Mouse (Mus musculus) adrenal gland, postnatal 14 days (tissue): ENCODE measurements around the gene Map3k14. TPM values are rescaled to one million over a fixed set of nuclear protein-coding genes. Genes with fewer than 3 reads are reported as not detected.
"Not testable (repeated sequence)": the region's sequence is repeated elsewhere in the genome, so short reads cannot be mapped to it uniquely, and the experiment has no call there.

Source experiments
- DNase-seq: peaks from one replicate; pipeline ENCODE4 v3.0.0; 2021; ENCODE audit warnings: mixed read lengths
- long read RNA-seq, 2 experiments: library from polyadenylated mRNA; stranded (forward); transcript quantifications; one replicate each; pipeline ENCODE4 v2.0.0; 2021
- total RNA-seq: library from RNA; stranded (reverse); gene quantifications from 2 replicates; pipeline ENCODE4 v1.2.3, GENCODE M21; 2021

Gene Map3k14
- total RNA-seq, result 6.5 and 8.7 TPM in 2 replicates
- long read RNA-seq, experiment 1, full-length matches to known transcripts, result 1 of 4 reads
- long read RNA-seq, experiment 1, partial matches to known transcripts, result 3 of 4 reads
- long read RNA-seq, experiment 1, other reads (novel, unspliced or antisense), result 0 of 4 reads
- long read RNA-seq, experiment 2, full-length matches to known transcripts, result 1 of 4 reads
- long read RNA-seq, experiment 2, partial matches to known transcripts, result 3 of 4 reads
- long read RNA-seq, experiment 2, other reads (novel, unspliced or antisense), result 0 of 4 reads

DNA sequence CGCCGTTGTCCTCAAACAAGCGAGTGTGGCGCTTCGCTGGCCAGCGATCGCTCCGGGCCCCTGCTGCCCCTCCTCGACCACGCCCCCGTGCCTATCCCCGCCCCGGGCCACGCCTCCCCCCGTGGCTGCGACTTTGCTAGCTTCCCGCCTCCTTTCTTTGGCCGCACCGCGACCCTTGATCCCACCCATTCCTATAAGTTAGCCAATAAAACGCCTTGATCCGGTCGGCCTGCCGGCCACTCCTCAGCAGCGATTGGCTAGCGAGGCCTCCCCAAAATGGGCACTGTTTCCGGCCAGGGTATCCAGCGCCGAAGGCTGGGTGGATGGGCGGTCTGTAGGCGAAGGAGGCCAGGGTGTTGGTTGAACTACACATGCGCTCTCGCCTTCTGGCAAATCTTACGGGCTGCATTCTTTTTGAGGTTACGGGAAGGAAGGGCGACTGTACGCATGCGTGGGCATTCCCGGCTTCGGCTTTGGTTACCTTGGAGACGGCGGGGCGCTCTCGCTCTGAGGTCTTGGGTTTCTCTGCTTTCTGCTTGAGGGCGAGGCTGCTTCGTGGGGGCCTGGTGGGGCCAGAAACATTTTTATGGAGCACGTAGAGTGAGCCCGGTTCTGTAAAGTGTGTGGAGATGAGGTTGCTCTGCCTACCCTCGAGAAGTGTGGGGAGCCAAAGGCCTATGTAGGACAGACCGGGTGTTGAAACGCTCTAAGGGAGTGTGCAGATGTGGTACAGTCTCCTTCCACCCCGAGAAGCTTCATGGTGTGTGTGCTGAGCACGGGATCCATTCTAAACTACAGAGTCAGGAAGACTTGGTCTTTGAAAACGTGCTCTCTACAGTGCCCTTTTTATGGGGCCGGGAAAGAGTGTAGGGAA lies at the start of gene Map3k14:
TSS of gene Map3k14 (minus strand) at position 127 of the 874 bp plus-strand sequence.
- DNase-seq, result peak; percentile 100

DNA sequence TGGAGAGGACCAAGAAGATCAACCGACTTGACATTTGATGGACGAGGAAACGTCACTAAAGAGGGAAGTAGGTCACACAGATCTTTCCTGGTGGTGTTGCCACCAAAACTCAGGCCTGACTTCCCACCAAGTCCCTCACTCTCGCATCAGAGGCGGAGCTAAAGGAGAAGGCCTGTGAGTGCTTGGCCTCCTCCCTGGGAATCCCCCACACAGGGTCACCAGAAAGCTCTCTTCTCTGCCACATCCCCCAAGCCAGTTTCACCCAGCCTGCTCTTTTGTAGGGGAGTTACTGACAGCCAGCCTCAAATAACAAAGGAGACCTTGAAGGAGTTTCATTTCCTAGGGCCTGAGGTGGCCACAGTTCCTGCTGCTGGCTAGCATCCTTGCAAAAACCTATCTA lies 48.1 kb upstream of the Map3k14 start:
- no peak for DNase-seq

DNA sequence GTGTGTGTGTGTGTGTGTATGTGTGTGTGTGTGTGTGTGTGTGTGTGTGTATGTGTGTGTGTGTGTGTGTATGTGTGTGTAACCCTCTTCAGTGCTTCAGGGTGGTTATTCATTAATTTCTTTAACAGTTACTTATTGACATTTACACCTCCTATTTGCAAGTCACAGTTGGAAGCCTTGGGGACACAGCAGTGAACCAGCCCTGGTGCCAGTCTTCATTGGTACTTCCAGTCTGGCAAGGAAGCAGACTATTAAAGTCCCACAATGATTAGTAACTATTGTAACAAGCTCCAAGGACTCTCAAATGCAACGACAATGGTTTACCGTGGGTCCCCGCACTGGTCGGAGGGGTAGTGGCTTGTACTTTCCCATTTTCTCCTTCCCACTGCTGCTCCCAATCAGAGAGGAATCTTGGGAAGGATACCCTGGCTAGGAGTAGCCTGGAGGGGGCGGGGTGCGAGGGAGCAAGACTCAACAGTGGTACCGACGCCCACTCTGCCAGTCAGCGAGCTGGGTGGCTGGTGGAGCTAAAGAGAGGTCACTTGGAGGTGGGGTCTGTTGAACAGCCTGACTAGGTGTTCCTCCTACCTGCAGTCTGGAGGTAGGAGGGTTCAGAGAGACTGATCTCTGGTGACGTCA lies 47.6 kb upstream of the Map3k14 start:
- DNase-seq, result no peak

DNA sequence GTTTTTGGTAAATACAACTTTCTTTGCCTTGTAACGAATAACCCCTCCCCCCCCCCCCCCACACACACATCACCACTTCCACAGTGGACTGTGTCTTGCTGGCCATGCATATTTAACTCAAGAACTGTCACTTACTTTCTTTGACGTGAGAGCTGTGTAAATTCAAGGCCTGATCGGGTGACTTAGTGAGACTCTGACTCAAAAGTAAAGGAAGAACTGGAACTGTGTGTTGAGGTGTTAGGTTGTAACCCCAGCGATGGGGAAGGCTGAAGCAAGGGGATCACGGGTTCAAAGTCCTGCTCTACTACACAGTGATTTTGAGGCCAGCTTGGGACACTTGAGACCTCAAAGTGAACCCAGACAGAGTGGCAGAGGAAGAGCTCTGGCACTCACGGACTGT lies 46.3 kb upstream of the Map3k14 start:
- DNase-seq, result no peak

DNA sequence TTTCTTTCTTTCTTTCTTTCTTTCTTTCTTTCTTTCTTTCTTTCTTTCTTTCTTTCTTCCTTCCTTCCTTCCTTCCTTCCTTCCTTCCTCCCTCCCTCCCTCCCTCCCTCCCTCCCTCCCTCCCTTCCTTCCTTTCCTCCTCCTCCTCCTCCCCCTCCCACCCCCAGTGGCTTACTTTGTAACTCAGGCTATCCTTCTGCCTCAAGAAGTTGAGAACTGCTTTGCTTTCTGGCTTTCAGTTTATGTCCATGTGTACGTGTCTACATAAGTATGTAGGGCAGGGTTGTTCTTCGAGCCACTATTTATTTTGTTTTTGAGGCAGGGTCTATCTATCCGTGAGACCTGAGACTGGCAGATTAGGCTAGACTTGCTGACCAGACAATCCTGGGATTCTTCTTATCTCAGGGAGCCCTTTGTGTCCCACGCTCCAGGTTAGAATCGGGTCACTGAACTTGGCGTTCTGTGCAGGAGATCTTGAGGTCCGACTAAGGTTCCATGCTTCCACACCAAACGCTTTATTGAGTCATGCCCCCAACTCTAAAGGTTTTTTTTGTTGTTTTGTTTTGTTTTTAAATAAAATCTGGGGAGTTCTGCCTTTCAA lies 45.5 kb upstream of the Map3k14 start:
- DNase-seq, result no peak

DNA sequence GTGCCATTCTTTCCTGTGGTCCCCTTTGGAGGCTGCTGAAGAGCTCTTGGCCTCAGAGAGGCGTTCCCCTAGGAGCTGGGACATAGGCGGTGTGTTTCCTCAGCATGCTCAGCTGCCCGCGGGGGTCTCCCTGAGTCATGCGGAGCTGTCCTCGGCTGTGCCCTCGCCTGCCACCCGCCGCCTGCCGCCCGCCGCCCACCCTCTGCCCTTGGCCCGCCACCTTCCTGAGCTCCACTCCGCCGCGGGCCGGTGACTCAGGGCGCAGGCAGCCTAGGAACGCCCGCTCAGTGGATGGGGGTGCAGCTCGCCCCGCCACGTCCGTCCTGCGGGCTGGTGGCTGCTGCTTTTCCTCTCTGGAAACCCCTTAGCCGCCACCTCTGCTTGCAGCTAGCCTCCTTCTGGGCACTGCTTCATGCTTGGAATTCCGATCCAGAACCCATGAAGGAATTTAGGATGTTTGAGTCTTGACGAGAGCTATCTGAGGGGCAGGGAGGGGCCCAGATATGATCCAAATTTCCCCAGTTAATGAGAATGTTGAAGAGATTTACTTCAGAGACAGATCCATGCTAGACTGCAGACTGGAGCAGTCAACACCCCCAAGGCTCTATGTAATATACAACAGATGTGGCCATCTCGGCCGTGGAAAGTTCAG lies 44.8 kb upstream of the Map3k14 start:
- peak; percentile 89 for DNase-seq

DNA sequence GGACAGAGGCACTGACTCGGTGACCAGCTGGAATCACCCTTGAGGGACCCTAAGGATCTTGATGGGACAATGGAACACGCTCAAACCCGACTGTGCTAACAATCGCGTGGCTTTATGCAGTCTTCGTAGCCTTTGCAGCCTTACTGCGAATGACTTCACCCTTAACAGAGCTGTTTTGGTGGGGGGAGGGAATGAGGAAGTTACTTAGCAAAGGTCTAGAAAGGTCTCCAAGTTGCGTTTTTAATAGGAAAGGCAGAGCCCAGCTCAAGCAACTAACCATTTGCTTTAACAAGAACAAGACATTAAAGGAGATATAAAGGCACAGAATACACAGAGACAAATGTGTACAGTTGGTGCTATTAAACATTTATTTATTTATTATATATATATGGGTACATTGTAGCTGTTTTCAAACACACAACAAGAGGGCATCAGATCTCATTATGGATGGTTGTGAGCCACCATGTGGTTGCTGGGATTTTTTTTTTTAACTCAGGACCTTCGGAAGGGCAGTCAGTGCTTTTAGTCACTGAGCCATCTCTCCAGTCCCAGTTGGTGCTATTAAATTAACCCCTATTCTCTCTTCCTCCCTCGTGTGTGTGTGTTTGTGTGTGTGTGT lies 42.8 kb upstream of the Map3k14 start:
- no peak for DNase-seq

DNA sequence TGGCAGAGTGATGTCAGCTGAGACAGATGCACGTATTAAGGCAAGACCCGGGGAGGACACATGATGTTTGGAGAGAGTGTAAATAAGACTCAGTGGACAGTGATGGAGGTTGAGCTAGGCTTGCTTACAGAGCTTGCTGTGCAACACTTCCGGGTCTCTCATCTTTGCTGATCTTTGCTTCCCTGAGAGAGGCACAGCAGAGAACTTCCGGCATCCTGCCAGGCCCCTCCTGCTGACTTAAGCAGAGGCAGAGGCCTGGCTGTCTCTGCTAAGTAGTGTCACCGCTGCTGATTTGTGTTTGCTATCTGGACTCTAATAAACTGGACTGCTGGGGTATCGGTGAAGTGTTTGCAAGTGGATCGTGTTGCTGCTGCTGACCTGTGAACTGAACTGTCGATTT lies 40.6 kb upstream of the Map3k14 start:
- DNase-seq, result peak; percentile 61

DNA sequence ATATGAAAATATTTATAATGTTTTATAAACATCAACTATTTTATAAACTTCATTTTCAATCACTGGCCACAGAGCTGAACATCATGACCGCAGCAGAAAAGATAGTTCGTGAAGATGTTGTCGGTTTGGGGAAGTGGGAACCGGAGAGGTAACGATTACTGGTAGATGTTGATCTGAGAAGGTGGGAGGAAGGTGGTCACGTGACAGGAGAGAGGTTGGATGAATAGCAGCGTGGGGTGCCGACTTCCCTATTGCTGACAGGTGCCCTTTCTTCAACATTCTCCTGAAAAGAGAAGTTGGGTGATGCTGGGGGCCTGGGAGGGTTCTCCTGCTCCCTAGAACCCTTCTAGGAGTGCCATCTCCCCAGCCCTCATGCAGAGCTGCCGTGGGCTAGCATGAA lies 37.3 kb upstream of the Map3k14 start:
- no peak for DNase-seq

DNA sequence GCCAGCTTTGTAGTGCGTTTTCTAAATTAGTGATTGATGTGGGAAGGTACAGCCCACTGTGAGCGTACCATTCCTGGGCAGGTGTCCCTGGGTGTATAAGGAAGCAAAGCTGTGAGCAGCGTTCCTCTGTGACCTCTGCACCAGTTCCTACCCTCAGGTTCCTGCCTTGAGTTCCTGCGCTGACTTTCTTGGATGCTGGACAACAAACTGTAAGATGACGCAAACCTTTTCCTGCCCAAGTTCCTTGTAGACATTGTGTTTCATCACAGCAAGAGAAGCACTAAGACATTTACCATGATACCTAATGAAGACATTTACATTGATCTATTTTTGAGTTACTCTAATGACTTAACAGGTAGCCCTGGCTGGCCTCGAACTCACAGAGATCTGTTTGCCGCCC lies 27.5 kb upstream of the Map3k14 start:
- DNase-seq, result no peak

DNA sequence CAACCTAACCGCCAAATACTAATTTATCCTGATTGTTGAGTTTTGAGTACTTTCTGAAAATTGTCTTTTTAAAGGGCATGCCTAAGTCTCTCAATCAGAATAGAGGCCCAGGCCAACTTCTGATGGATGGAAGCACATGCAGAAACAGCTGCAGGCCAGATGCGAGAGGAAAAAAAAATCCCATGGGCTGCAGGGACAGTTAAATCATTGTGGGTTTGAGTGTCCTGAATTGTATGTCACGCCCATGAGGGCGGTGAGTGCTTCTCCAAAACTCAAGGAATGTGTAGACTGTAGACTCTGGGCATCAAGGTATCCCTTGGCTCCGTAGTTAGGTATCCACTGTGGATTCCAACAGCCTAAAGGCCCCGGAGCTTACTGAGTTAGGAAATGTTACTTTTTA lies 26.8 kb upstream of the Map3k14 start:
- DNase-seq, result no peak

DNA sequence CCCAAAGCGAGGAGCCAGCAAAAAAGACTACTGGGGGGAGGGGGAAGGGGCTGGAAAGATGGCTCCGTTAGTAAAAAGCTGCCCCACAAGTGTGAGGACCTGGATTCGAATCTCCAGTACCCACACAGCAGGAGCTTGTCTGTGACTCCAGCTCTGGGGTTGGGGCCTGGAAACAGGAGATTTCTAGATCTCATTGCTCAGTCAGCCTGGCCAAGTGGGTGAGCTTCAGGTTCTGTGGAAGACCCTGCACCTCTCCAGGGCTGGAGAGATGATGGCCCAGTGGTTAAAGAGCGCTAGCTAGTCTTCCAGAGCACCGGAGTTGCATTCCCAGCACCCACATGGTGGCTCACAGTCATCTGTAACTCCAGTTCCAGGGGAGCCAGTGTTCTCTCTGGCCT lies 25.6 kb upstream of the Map3k14 start:
- no peak for DNase-seq

DNA sequence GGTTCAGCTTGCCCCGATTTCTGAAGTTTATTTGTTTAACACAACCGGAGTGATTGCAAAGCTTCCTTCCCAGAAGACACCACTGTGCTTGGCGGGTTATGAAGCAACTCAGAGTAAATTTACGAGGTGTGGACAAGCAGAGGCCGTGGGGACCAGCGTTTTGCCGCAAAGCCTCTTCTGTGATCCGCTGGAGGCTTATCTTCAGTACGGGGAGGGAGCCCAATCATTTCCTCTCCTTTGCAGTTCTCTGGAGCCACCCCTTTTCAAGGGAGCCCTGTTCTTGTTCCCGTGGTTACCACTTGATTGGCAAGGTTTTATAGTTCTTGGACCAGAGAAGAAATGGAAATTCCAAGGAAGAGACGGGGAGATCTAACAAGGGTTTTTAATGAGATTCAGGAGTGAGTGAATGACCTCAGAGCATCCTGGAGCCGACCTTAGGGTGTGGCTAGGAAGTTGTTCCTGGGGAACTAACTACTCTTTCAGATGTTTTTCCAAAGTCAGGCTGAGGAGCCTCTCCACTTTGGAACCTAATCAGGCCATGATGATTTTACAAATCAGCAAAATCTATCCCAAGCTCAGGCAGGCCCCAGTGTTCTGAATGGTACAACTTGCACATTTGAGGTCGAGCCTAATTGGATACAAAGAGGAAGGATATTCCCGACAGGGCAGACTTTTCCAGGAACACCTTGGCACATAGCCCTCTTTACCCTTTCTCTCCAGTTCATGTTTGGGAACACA lies 25.0 kb upstream of the Map3k14 start:
- DNase-seq, result peak; percentile 61

DNA sequence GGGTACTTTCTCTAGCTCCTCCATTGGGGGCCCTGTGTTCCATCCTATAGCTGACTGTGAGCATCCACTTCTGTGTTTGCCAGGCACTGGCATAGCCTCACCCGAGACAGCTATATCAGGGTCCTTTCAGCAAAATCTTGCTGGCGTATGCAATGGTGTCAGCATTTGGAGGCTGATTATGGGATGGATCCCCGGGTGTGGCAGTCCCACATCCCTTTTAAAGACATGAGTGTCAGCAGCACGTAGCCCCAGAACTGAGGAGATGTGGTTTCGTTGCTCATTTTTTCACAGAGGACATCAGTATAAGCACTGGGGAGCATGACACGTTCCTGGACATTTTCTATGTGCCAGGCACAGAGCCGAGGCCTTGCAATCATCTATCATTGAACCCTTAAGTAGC lies 23.6 kb upstream of the Map3k14 start:
- not testable (repeated sequence) for DNase-seq

DNA sequence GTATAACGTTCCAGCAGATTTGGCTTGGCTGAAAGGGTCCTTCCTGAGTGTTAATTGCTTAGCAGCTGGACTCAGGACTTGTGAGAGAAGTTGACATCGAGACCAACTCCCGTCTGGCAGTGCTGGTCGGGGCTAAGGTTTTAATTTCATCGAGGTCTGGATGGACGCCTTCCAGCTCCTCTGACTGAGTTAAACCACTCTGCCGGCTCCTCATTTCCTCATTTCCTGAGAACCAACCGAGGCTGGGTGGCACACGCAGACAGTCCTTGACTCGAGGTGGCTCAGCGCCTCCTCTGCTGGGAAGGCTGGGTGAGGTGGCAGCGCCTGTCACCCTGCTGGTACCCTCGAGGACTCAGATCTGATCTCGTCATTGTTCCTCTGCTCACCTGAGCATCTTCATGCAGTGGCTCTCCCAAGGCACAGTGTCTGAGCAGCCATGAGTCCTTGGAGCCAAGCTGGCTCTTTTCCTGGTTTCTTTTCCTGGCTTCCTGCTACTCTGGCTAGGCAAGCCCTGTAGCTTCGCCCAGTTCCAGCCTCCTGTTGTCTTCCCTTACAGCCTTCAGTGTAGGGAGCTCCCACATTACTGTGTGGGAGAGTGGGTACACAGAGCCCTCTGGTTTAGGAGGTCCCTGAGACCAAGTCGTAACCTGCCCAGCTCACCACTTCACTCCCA lies 21.2 kb upstream of the Map3k14 start:
- DNase-seq, result peak; percentile 30

DNA sequence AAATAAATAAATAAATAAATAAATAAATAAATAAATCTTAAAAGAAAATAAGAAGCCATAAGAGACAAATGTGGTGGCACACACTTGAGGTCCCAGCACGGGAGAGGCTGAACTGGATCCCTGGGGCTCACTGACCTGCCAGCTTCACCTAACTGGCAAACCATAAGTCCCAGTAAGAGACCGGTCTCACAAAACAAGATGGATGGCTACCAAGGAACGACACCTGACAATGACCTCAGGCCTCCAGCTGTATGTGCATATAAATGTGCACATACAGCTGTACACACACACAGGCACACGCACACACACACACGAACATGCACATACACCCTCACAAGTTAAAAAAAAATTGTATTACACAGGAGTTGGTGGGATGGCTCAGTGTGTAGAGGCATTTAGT lies 19.6 kb upstream of the Map3k14 start:
- no peak for DNase-seq

DNA sequence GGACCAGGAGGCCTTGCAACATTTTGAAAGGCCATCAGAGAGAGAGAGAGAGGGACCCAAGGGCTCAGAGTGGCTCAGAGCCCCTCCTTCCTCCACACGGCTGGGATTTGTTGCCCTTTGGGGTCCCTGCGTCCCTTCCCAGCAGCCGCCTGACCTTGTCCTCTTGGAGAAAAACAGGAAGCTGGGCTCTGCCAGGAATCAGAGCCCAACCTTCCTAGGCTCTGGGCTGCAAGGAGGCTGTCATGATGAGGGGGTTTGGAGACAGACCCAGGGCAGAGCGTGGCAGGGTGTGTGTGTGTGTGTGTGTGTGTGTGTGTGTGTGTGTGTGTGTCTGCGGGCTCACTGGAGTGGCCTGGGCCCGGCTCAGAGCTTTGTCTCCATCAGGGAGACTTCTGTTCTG lies 18.7 kb upstream of the Map3k14 start:
- DNase-seq, result peak; percentile 69

DNA sequence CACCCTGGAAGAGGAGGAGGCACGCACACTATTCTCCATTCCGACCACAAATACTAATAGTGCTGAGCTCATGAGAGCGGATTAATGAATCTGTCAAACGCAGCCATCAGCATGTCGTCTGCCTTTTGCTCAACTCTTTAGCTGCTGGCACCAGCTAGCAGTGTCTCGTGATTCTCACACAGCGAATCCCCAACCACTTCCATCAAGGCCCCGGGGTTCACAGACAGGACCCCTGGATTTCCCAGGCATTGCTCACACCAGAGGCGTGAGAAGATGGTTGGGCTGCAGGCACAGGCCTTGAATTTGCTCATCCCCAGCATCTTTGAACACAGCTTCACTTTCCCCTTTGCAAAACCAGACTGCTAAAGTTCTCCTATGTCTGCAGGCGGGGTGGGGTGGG lies 18.0 kb upstream of the Map3k14 start:
- DNase-seq, result no peak

DNA sequence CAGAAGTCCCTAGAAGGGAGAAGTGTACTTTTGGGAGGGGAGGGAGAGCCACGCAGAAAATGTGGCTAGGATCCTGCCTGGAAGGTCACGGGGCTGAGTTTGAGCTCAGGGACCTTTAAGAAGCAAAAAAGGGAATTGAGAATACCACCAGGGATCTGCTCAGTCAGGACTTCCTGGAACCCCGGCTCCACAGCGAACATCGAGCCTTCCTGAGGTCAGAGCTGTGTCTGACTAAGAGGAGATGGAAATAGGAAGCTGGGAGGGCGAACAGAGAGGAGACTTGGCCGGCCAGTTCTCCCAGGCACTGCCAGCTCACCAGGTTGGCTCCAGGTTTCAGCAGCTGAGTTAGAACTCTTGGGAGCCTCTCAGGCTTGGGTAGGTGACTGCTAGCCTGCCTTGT lies 14.5 kb upstream of the Map3k14 start:
- DNase-seq, result no peak

DNA sequence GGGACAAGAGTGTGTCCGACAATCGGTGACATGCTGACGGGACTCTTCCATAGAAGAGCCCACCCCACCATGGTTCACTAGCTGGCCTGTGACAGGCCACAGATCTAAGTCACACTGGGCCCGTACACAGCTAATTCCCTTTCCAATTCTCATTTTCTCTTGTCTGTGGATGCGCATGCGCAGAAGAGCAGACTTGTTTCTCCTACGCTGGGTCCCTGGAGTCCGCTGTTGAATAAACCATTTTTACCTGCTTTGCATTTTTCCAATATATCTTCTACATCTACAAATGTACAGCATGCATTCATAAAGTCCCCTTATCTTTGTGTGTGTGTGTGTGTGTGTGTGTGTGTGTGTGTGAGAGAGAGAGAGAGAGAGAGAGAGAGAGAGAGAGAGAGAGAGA lies 9.2 kb upstream of the Map3k14 start:
- DNase-seq, result no peak

DNA sequence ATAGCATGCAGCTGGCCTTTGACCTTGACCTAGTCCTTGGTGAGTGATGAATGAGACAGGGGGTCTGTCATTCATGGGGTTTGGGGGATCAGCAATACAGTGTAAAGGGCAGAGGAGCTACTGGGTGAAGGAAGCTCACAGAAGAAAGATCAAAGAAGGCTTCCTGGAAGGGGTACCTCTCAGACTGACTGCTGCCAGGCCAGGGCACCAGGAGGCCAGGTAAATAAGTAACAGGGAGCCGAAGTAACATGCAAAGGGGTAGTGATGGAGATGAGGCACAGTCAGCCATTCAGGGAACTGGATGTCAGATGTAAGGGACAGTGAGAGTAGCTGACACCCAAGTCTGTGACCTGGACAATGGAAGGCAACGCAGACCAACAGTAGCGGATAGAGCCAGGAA lies 5.6 kb upstream of the Map3k14 start:
- no peak for DNase-seq
